Mouse (Mus musculus) urinary bladder, postnatal 4 days (tissue): ENCODE measurements at regions not wholly inside any gene's neighbourhood (a gene's known extent, or its start where the extent isn't known, plus 50 kb on each side); places are given as distances from the start of the nearest gene placed in this dataset.

Experiments used
- DNase-seq, 2 experiments: peaks; one replicate each; pipeline ENCODE4 v3.0.0; 2021 to 2022; ENCODE audit warnings: low spot score in 2 of 2

- no peak for DNase-seq
Measured at GRCm38 (mm10) chr2:48624040-48624439, 189.9 kb upstream of the Acvr2a start.

GRCm38 (mm10) chr2:48624461-48624860 is 189.4 kb upstream of the Acvr2a start:
- DNase-seq = no peak

GRCm38 (mm10) chr2:48627011-48627410 is 186.9 kb upstream of the Acvr2a start:
- DNase-seq = no peak

GRCm38 (mm10) chr2:48629106-48630050 is 184.5 kb upstream of the Acvr2a start:
- DNase-seq = no peak

DNA sequence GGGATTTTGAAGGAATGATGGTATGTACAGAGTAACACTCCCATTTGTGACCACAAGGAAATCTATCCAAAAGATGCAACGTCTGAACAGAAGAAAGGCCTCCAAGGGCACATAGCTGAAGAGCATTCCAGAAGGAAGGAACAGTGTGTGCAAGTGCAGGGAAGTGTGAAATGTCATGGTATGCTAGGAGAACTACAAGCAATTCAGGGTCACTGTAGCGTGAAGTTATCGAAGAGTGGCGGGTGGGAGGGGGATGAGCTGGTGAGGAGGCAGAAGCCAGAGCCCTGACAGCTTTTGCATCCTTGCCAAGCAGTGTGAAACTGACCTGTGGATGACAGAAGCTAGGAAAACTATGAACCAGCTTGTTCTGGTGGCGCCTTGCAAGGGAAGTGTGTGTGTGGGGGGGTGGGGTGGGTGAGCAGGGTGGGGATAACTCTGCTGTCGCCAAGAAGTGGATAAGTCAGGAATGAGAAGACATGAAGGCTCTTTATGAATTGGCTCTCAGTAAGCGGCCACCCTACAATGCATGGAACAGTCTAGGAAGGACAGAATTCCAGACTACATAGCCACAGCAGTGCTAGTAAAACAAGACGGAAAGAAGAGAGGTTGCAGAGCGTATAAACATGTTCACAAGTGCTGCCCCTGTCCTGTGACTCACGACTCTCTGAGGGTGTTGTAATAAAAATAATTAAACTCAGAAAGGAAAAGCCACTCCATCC is 179.3 kb upstream of the Acvr2a start:
- DNase-seq = no peak

- DNase-seq = no peak
Measured at GRCm38 (mm10) chr2:48636108-48636507, 177.8 kb upstream of the Acvr2a start.

- DNase-seq = no peak
Measured at GRCm38 (mm10) chr2:48644114-48644513, 169.8 kb upstream of the Acvr2a start.

DNA sequence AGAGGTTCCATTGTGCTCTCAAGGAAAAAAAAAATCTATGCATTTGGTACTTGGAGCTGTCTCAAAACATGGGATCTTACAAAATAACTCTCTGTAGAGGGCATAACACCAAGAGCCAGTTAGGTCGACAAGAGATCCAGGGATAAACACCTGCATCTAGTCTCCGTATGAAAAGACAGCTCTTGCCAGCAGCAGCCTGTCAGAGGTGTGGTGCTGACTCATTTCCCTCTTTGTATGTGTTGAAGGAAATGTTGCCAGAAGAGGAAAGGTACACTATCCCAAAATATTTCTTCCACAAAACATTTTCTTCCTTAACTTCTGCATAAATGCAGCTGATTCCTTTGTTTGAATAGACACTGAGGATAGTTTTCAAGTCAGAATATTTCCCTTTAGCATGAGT is 163.6 kb upstream of the Acvr2a start:
- DNase-seq = no peak

DNA sequence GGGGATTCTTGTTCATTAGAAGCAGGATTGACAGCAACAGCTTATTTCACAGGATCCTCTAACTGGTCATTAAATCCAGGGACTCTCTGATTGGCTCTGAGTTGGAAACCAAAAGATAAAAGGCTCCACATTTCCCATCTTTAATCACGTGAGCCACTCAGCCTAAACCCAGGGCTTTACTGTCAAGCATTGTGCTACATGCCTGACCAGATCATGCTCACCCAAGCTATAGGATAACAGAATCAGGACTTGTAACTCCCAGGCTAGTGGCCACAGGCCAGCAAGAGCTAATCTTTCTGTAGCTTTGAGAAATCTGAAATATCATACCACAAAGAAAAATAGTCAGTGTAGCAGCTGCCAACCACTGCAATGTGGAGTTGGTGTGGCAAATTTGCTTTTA is 152.7 kb upstream of the Acvr2a start:
- no peak for DNase-seq

DNA sequence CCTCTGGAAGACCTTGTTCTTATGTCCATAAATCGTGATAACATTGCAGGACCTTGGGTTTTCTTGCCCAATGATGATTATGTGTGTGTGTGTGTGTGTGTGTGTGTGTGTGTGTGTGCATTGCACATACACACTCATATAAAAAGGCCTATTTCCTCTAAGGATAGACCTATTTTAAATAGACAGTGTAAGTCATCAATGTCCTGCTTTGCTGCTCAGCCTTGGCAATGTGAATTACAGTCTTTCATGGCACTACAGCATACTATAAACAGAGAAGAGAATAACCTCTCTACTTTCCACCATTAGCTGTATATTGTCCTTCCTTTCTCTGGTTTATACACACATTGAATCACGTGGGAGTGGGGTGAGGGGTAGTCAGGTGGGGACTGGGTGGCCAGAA is 148.8 kb upstream of the Acvr2a start:
- DNase-seq = no peak

- no peak for DNase-seq
Measured at GRCm38 (mm10) chr2:48689098-48689497, 124.8 kb upstream of the Acvr2a start.

GRCm38 (mm10) chr2:48694509-48694908 is 119.4 kb upstream of the Acvr2a start:
- DNase-seq = no peak

GRCm38 (mm10) chr2:48700886-48701285 is 113.0 kb upstream of the Acvr2a start:
- no peak for DNase-seq

GRCm38 (mm10) chr2:48705103-48705804 is 108.7 kb upstream of the Acvr2a start:
- DNase-seq = no peak

DNA sequence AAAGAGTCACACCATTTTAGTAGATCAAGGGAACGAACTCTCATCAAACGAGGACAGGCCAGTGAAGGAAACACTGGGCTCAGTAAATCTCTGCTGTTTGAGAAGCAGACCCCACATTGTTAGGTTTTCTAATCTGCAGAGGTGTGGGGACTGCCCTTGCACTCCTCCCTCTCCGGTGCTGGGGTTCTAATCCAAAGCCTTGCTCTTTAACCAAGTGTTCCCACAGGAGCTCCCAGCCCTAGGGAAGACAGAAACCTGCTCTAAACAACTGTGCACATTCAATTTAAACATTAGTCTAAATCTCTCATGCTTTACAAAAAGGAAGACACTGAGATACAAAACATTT is 108.1 kb upstream of the Acvr2a start:
- no peak for DNase-seq

DNA sequence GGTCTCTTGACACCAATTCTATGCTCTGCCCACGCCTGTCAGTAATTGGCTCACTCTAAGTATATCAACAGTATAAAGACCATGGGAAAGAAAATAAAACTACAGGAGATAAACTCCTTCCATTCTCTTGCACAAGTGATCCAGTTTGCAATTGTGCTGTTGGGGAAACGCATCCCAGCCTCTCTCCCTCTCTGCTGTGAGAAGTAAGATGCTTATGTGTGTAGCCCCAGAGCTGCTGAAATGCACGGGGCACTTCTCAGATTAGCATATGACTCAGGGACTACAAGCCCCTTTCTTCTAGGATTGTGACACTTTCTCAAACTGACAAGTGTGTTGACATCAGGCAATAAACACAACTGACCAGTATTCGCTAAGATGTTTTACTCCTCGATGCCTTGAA is 107.7 kb upstream of the Acvr2a start:
- no peak for DNase-seq

- no peak for DNase-seq
Measured at GRCm38 (mm10) chr2:48716206-48716605, 97.7 kb upstream of the Acvr2a start.

GRCm38 (mm10) chr2:48717770-48718169 is 96.1 kb upstream of the Acvr2a start:
- DNase-seq = no peak

DNA sequence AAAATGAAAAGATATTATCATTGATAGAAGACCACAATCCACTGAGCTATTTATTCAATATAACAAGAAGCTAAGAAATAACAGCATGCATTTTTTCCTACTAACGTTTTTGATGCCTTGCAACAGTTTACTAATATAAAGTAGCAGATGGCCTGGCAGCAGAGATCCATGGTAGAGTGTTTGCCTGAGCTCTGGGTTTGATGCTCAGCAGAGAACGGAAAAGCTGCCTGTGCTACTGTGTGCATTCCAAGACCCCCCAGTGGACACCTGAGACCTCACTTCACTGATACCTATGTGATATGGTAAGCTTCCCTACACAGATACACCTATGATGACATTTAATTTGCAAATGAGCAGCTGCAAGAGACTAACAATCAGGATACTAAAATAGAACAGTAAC is 95.6 kb upstream of the Acvr2a start:
- no peak for DNase-seq

GRCm38 (mm10) chr2:48730780-48731179 is 83.1 kb upstream of the Acvr2a start:
- no peak for DNase-seq

- no peak for DNase-seq
Measured at GRCm38 (mm10) chr2:48733936-48734335, 80.0 kb upstream of the Acvr2a start.

DNA sequence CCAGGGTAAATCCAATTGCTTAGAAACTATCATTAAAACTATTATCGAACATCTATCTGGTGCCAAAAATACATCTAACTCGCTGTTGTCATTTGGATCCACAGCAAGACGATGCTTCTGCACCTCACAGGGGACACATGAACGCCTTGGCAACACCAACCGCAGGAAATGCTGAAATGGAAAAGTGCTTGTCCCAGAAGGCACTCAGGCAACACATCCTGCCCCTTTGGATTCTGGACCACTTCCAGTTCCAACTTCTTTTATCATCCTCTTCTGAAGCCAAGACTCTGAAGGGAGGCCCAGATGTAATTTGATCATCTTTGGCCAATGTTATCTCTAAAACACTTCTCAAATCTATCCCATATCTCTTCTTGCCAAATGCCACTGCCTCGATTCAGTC is 79.4 kb upstream of the Acvr2a start:
- no peak for DNase-seq

DNA sequence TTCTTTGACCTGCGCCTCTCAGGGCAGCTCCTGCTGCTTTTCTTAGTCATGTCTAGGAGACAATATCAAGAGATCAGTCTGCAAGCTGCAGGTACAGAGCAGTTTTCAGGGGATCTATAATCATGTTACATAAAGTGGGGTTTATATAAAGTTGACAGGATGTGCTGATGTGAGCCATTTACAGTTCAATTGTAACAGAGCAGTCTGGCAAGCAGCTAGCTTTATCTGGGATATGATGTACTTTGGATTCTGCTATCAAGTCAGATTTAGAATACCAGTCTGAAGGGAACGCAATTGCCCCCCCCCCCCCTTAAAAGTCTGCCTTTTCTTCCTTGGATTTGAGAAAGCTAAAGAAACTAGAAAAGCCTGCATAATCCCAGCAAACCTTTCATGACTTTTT is 77.6 kb upstream of the Acvr2a start:
- DNase-seq = no peak
